Comparison of ENCODE assay signal across 9 mouse cellular contexts in the genomic region with DNA sequence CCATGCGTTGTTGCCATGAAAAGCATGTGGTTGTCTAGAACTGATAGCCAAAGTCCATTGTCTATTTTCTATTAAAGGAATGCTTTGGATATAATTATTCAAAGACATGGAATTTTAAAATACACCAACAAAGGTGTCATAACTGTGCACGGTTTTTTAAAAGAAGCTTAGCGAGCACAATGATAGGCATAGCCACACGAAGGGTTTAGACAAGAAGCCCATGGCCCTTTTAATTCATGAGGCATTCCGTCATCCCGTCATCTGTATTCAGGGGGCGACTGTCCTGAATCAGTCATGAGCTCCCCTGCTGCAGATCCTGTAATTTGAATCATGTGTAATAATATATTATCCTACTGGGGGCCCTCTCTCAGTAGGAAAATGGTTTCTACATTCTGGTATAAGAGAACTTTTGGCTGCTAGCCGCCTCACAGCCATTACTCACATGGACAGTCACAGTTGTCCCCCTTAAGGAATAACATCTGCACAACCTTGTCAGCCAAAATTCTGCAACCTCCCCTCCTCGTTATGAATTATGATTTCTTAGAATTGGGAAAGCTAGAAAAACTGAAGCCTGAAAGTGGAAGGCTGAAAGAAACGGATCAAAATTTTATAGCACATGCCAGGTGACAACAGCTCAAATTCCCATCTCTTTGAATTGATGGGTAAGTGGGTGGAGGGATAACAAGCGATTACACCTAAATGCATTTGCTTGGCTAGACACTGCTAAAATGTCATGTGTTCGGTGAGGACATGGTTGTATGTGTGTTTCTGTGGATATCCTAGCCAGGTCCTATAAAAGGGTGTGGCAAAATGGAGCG.
DNase-seq lines count a peak whose midpoint lies in the region; ATAC-seq and TF ChIP-seq lines count a peak whose summit lies in the region.
"Had no signal": no experiment of that assay in that cellular context is flagged by ENCODE, and none has a peak within 500 bp of the region (broad histone marks: within the 10 kb centered on the region; RNA-seq: fewer than 3 reads in every experiment).

No protein-coding gene starts in this region.

- H3K27me3 ChIP-seq in forebrain, postnatal 0 days (ENCODE audit: insufficient read depth, low read length), result no peaks in the 10 kb centered on the region
- no peaks in the 10 kb centered on the region for H3K27me3 ChIP-seq in stomach, embryonic 16.5 days (ENCODE audit: control insufficient read depth, insufficient read depth, low read length)
- H3K27me3 ChIP-seq in intestine, postnatal 0 days (replicated peaks; ENCODE audit: control insufficient read depth, insufficient read depth, low read length), result no peaks in the 10 kb centered on the region
- H3K27me3 ChIP-seq: heart, embryonic 15.5 days had no signal

- peak; percentile 28 for DNase-seq in right cerebral cortex, adult 18-20 months
- no peak for DNase-seq in right cerebral cortex, postnatal 36 days (ENCODE audit: low spot score in 2 of 2)
- DNase-seq in forebrain, postnatal 0 days, result peak; percentile 85
- DNase-seq in left cerebral cortex, postnatal 36 days (ENCODE audit: low spot score in 2 of 2), result peak; percentile 35 to 46
- no peak for DNase-seq in spleen, postnatal 14 days (ENCODE audit: low spot score in 2 of 2)
- no peak for DNase-seq in adrenal gland, adult (ENCODE audit: inconsistent age in 2 of 2, low spot score in 1 of 2)

- H3K4me3 ChIP-seq in forebrain, postnatal 0 days (ENCODE audit: low read depth, low read length), result peak overlapping the region; percentile 31
- H3K4me3 ChIP-seq in stomach, embryonic 16.5 days (replicated peaks; ENCODE audit: low read length), result no peak overlapping the region
- H3K4me3 ChIP-seq in intestine, postnatal 0 days (ENCODE audit: low read depth, low read length), result no peak overlapping the region
- H3K4me3 ChIP-seq: heart, embryonic 15.5 days had no signal

- no peaks in the 10 kb centered on the region for H3K9me3 ChIP-seq in forebrain, postnatal 0 days (ENCODE audit: low read length)
- no peaks in the 10 kb centered on the region for H3K9me3 ChIP-seq in stomach, embryonic 16.5 days (replicated peaks; ENCODE audit: control insufficient read depth, low read length)
- H3K9me3 ChIP-seq in intestine, postnatal 0 days (ENCODE audit: control insufficient read depth), result no peaks in the 10 kb centered on the region
- H3K9me3 ChIP-seq: heart, embryonic 15.5 days had no signal

- peak overlapping the region; percentile 49 for H3K4me2 ChIP-seq in forebrain, postnatal 0 days (ENCODE audit: low read depth)
- no peak overlapping the region for H3K4me2 ChIP-seq in stomach, embryonic 16.5 days (ENCODE audit: low read depth, low read length)
- H3K4me2 ChIP-seq in intestine, postnatal 0 days (replicated peaks; ENCODE audit: low read depth), result no peak overlapping the region
- H3K4me2 ChIP-seq: heart, embryonic 15.5 days had no signal

- no peak; the same call in 1 of the 2 replicates for TF ChIP-seq CTCF in forebrain, postnatal 0 days (IDR thresholded peaks at IDR 0.05; ENCODE audit: low read depth)
- TF ChIP-seq CTCF in intestine, postnatal 0 days (IDR thresholded peaks at IDR 0.05; ENCODE audit: low read depth), result no peak

- peak overlapping the region; percentile 64 for H3K9ac ChIP-seq in forebrain, postnatal 0 days
- no peak overlapping the region for H3K9ac ChIP-seq in stomach, embryonic 16.5 days (ENCODE audit: low read length)
- no peak overlapping the region for H3K9ac ChIP-seq in intestine, postnatal 0 days (ENCODE audit: low read depth, low read length)
- H3K9ac ChIP-seq: heart, embryonic 15.5 days had no signal

- no peaks in the 10 kb centered on the region for H3K36me3 ChIP-seq in forebrain, postnatal 0 days (ENCODE audit: insufficient read depth)
- H3K36me3 ChIP-seq in stomach, embryonic 16.5 days (ENCODE audit: control insufficient read depth, insufficient read depth, low read length), result no peaks in the 10 kb centered on the region
- no peaks in the 10 kb centered on the region for H3K36me3 ChIP-seq in intestine, postnatal 0 days (ENCODE audit: control insufficient read depth, insufficient read depth)
- H3K36me3 ChIP-seq: heart, embryonic 15.5 days had no signal

- ATAC-seq in forebrain, postnatal 0 days, result peak; percentile 42
- ATAC-seq in stomach, embryonic 16.5 days (ENCODE audit: insufficient read depth, low FRiP score), result peak; percentile 66; the same call in 1 of the 2 replicates
- ATAC-seq in intestine, postnatal 0 days, result no peak

- 6% methylated on average over 13 of the region's 13 CpGs for WGBS in forebrain, postnatal 0 days
- 51% methylated on average over 13 of the region's 13 CpGs for WGBS in stomach, embryonic 16.5 days
- WGBS in intestine, postnatal 0 days, result 81% methylated on average over 13 of the region's 13 CpGs

- peak overlapping the region; percentile 95 for H3K27ac ChIP-seq in forebrain, postnatal 0 days (ENCODE audit: low read depth, low read length)
- no peak overlapping the region for H3K27ac ChIP-seq in stomach, embryonic 16.5 days (ENCODE audit: low read length)
- H3K27ac ChIP-seq in intestine, postnatal 0 days (ENCODE audit: low read depth, low read length), result no peak overlapping the region
- H3K27ac ChIP-seq: heart, embryonic 15.5 days had no signal

- intact Hi-C loops in left cerebral cortex, postnatal 36 days (cut with DNase I), result loop anchor here (5.0 to 10.0 kb wide), 4 partner anchors 84 to 404 kb away; no protein-coding TSS in a partner anchor

- H3K4me1 ChIP-seq in forebrain, postnatal 0 days (ENCODE audit: insufficient read depth), result peaks cover 15% of the 10 kb centered on the region
- H3K4me1 ChIP-seq in stomach, embryonic 16.5 days (ENCODE audit: control insufficient read depth, insufficient read depth, low read length), result peaks cover 10% of the 10 kb centered on the region
- H3K4me1 ChIP-seq in intestine, postnatal 0 days (replicated peaks; ENCODE audit: control insufficient read depth, insufficient read depth, low read length), result no peaks in the 10 kb centered on the region

Comparison
In these comparisons a context has a peak if more than half of its experiments do, and no peak if none do; other contexts are left out.
1. DNase-seq: peak in right cerebral cortex, adult 18-20 months (single experiment), forebrain, postnatal 0 days (single experiment) and left cerebral cortex, postnatal 36 days (2 of 2); none in right cerebral cortex, postnatal 36 days (0 of 2), spleen, postnatal 14 days (0 of 2) and adrenal gland, adult (0 of 2).